Mouse (Mus musculus): ENCODE results near the gene BC049715.

GRCm38 (mm10) chr6:136808014-136808417 lies 19.4 kb upstream of the BC049715 start, which contains the start of gene H2afj:
- TF ChIP-seq GATA1 (IDR thresholded peaks at IDR 0.05; ENCODE audit: borderline replicate concordance, low read length), result no peak
- no peak for TF ChIP-seq FLI1 (IDR thresholded peaks at IDR 0.05; ENCODE audit: low read length)
